Mouse (Mus musculus): ENCODE data around the gene Esrrg. TPM values are rescaled to one million over a fixed set of nuclear protein-coding genes. Genes with fewer than 3 reads are reported as not detected.

The Esrrg gene
- total and polyA plus RNA-seq, 3 experiments, result 14.0 to 48.5 (median 45.2) TPM

DNA sequence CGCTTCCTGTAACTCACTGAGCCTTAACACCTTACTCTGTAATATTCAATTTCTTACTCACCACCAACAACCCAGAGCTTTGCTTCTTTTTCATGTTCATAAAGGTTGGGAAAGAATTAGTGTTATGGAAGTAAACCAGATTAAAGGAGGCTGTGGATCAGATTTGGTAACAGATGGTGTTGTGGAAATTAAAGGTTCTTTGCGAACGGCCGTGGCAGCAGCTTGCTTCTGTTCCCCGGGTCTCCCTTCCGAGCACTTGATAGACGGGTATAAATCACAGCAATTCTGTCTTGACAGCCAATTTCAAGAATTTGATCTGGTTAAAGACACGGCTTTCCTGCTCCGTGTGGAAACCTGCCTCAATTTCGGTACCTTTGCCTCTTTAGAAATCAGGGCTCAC is 421.5 kb downstream of the Esrrg start:
- no peak overlapping the region for H3K9ac ChIP-seq (ENCODE audit: low read depth, low read length)
- no peaks in the 10 kb centered on the region for H3K27me3 ChIP-seq (ENCODE audit: control insufficient read depth, insufficient read depth, low read length)
- no peaks in the 10 kb centered on the region for H3K36me3 ChIP-seq (ENCODE audit: control insufficient read depth, insufficient read depth, low read length)
- TF ChIP-seq POLR2A (IDR thresholded peaks at IDR 0.05; ENCODE audit: insufficient read depth, low read depth, low read length), result no peak
- TF ChIP-seq EP300 (IDR thresholded peaks at IDR 0.05; ENCODE audit: insufficient read depth, low read depth, low read length), result no peak
- no peak for TF ChIP-seq CTCF (IDR thresholded peaks at IDR 0.05)
- intact Hi-C loops (cut with DNase I), result no loop called here
- H3K79me2 ChIP-seq (replicated peaks; ENCODE audit: control insufficient read depth, insufficient read depth, low read length), result no peaks in the 10 kb centered on the region
- WGBS, result 68% methylated on average over 10 of the region's 10 CpGs
- no peak overlapping the region for H3K27ac ChIP-seq
- no peaks in the 10 kb centered on the region for H3K4me1 ChIP-seq (ENCODE audit: control insufficient read depth, insufficient read depth, low read length)
- H3K4me3 ChIP-seq, result no peak overlapping the region
- no peak for DNase-seq

DNA sequence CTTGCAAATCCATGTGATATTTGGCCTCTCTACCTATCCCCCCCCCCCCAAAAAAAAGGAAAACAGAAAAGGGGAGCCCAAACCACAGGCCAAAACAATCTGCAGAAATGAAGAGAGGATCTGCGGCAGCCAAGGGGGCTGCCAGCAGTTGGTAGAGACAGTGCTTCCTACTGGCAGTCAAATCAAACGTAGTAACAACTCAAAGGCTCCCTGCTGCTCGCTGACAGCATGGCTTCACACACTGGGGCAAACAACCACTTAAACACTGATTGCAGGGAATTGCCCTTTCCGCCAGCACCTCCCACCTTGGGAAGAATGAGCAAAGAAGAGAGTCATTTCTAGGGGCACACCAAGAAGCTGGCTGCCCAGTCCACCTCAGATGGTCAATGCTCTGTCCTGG is 422.7 kb downstream of the Esrrg start:
- no peaks in the 10 kb centered on the region for H3K4me1 ChIP-seq (ENCODE audit: control insufficient read depth, insufficient read depth, low read length)
- TF ChIP-seq POLR2A (IDR thresholded peaks at IDR 0.05; ENCODE audit: insufficient read depth, low read depth, low read length) (no peak), EP300 (IDR thresholded peaks at IDR 0.05; ENCODE audit: insufficient read depth, low read depth, low read length) (no peak), CTCF (IDR thresholded peaks at IDR 0.05) (no peak)
- H3K27me3 ChIP-seq (ENCODE audit: control insufficient read depth, insufficient read depth, low read length), result no peaks in the 10 kb centered on the region
- WGBS, result 59% methylated on average over 4 of the region's 4 CpGs
- H3K9ac ChIP-seq (ENCODE audit: low read depth, low read length), result no peak overlapping the region
- H3K4me3 ChIP-seq, result no peak overlapping the region
- H3K36me3 ChIP-seq (ENCODE audit: control insufficient read depth, insufficient read depth, low read length), result no peaks in the 10 kb centered on the region
- H3K27ac ChIP-seq, result no peak overlapping the region
- intact Hi-C loops (cut with DNase I), result no loop called here
- no peak for DNase-seq
- no peaks in the 10 kb centered on the region for H3K79me2 ChIP-seq (replicated peaks; ENCODE audit: control insufficient read depth, insufficient read depth, low read length)

GRCm38 (mm10) chr1:188035957-188036356 is 427.4 kb downstream of the Esrrg start:
- TF ChIP-seq CTCF (IDR thresholded peaks at IDR 0.05), result no peak
- no peak for TF ChIP-seq EP300 (IDR thresholded peaks at IDR 0.05; ENCODE audit: insufficient read depth, low read depth, low read length)
- TF ChIP-seq POLR2A (IDR thresholded peaks at IDR 0.05; ENCODE audit: insufficient read depth, low read depth, low read length), result no peak
- DNase-seq, result no peak
- no peaks in the 10 kb centered on the region for H3K36me3 ChIP-seq (ENCODE audit: control insufficient read depth, insufficient read depth, low read length)
- no peak overlapping the region for H3K9ac ChIP-seq (ENCODE audit: low read depth, low read length)
- H3K4me3 ChIP-seq, result no peak overlapping the region
- WGBS, result 33% methylated on average over 8 of the region's 8 CpGs
- H3K79me2 ChIP-seq (replicated peaks; ENCODE audit: control insufficient read depth, insufficient read depth, low read length), result no peaks in the 10 kb centered on the region
- no peak overlapping the region for H3K27ac ChIP-seq
- intact Hi-C loops (cut with DNase I), result no loop called here
- no peaks in the 10 kb centered on the region for H3K4me1 ChIP-seq (ENCODE audit: control insufficient read depth, insufficient read depth, low read length)
- no peaks in the 10 kb centered on the region for H3K27me3 ChIP-seq (ENCODE audit: control insufficient read depth, insufficient read depth, low read length)

- Histone ChIP-seq H3K27me3 (ENCODE audit: control insufficient read depth, insufficient read depth, low read length) (no peaks in the 10 kb centered on the region), H3K4me1 (ENCODE audit: control insufficient read depth, insufficient read depth, low read length) (no peaks in the 10 kb centered on the region), H3K9ac (ENCODE audit: low read depth, low read length) (no peak overlapping the region), H3K27ac (no peak overlapping the region), H3K79me2 (replicated peaks; ENCODE audit: control insufficient read depth, insufficient read depth, low read length) (no peaks in the 10 kb centered on the region), H3K36me3 (ENCODE audit: control insufficient read depth, insufficient read depth, low read length) (no peaks in the 10 kb centered on the region), H3K4me3 (no peak overlapping the region)
- no peak for DNase-seq
- intact Hi-C loops (cut with DNase I), result no loop called here
- WGBS, result 74% methylated on average over 6 of the region's 6 CpGs
- TF ChIP-seq POLR2A (IDR thresholded peaks at IDR 0.05; ENCODE audit: insufficient read depth, low read depth, low read length) (no peak), CTCF (IDR thresholded peaks at IDR 0.05) (no peak), EP300 (IDR thresholded peaks at IDR 0.05; ENCODE audit: insufficient read depth, low read depth, low read length) (no peak)
Measured at GRCm38 (mm10) chr1:188046691-188047121, 438.1 kb downstream of the Esrrg start.

- WGBS, result 68% methylated on average over 3 of the region's 3 CpGs
- Histone ChIP-seq H3K79me2 (replicated peaks; ENCODE audit: control insufficient read depth, insufficient read depth, low read length) (no peaks in the 10 kb centered on the region), H3K36me3 (ENCODE audit: control insufficient read depth, insufficient read depth, low read length) (no peaks in the 10 kb centered on the region), H3K27me3 (ENCODE audit: control insufficient read depth, insufficient read depth, low read length) (no peaks in the 10 kb centered on the region), H3K4me3 (no peak overlapping the region), H3K4me1 (ENCODE audit: control insufficient read depth, insufficient read depth, low read length) (no peaks in the 10 kb centered on the region), H3K27ac (no peak overlapping the region), H3K9ac (ENCODE audit: low read depth, low read length) (no peak overlapping the region)
- intact Hi-C loops (cut with DNase I), result no loop called here
- TF ChIP-seq EP300 (IDR thresholded peaks at IDR 0.05; ENCODE audit: insufficient read depth, low read depth, low read length) (no peak), CTCF (IDR thresholded peaks at IDR 0.05) (no peak), POLR2A (IDR thresholded peaks at IDR 0.05; ENCODE audit: insufficient read depth, low read depth, low read length) (no peak)
- no peak for DNase-seq
Measured at GRCm38 (mm10) chr1:188047148-188047547, 438.6 kb downstream of the Esrrg start.

DNA sequence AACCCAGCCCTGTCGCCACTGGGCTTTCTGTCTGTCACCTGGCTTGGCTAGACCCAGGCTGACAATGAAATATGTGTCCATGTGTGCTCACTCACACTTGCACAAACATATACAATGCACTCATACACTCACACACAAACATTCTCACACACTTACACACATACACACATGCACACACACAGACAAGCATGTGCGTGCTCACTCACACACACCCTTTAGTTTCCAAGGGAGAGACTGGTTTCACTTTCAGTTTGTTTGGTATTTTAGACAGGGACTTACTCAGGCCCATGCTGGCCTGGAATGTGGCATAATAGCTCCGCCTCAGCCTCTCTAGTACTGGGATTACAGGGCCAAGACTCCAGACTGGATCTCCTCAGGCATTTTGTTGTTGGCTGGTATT is 447.3 kb downstream of the Esrrg start:
- Histone ChIP-seq H3K9ac (ENCODE audit: low read depth, low read length) (peak overlapping the region; percentile 56; the same call in 1 of the 2 replicates), H3K27ac (no peak overlapping the region), H3K79me2 (replicated peaks; ENCODE audit: control insufficient read depth, insufficient read depth, low read length) (no peaks in the 10 kb centered on the region), H3K36me3 (ENCODE audit: control insufficient read depth, insufficient read depth, low read length) (no peaks in the 10 kb centered on the region), H3K4me1 (ENCODE audit: control insufficient read depth, insufficient read depth, low read length) (no peaks in the 10 kb centered on the region), H3K27me3 (ENCODE audit: control insufficient read depth, insufficient read depth, low read length) (no peaks in the 10 kb centered on the region), H3K4me3 (peak overlapping the region; percentile 26; the same call in 1 of the 2 replicates)
- TF ChIP-seq CTCF (IDR thresholded peaks at IDR 0.05) (no peak), POLR2A (IDR thresholded peaks at IDR 0.05; ENCODE audit: insufficient read depth, low read depth, low read length) (no peak), EP300 (IDR thresholded peaks at IDR 0.05; ENCODE audit: insufficient read depth, low read depth, low read length) (no peak)
- DNase-seq, result peak in 1 of 2 experiments; percentile 5
- intact Hi-C loops (cut with DNase I), result no loop called here
- 45% methylated on average over 3 of the region's 3 CpGs for WGBS
